Mouse (Mus musculus) kidney, embryonic 14.5 days (tissue): ENCODE measurements at regions not wholly inside any gene's neighbourhood (a gene's known extent, or its start where the extent isn't known, plus 50 kb on each side); places are given as distances from the start of the nearest gene placed in this dataset.
"Not testable (repeated sequence)": the region's sequence is repeated elsewhere in the genome, so short reads cannot be mapped to it uniquely, and the experiment has no call there.

Source experiments
- ATAC-seq: fragments of 200-750 bp; cut with Nextera tagmentation; 2 replicates; pipeline ENCODE4 v1.8.0; 2017; ENCODE audit warnings: moderate number of reproducible peaks, mild to moderate bottlenecking, moderate TSS enrichment, moderate library complexity; ENCODE audit not compliant: low FRiP score, low TSS enrichment
- H3K27ac ChIP-seq: fragments of 300-500 bp; sonication (generic); 2 replicates; pipeline ENCODE4 v1.5.1; 2014; ENCODE audit warnings: low read depth, mild to moderate bottlenecking, low read length, moderate library complexity, mixed read lengths
- H3K27me3 ChIP-seq: fragments of 300-500 bp; sonication (generic); 2 replicates; pipeline ENCODE4 v1.6.1; 2014; ENCODE audit warnings: mild to moderate bottlenecking, low read length; ENCODE audit not compliant: control insufficient read depth, insufficient read depth
- H3K36me3 ChIP-seq: fragments of 300-500 bp; sonication (generic); 2 replicates; pipeline ENCODE4 v1.6.1; 2014; ENCODE audit warnings: low read length, mixed read lengths; ENCODE audit not compliant: control insufficient read depth, insufficient read depth
- H3K4me1 ChIP-seq: fragments of 300-500 bp; sonication (generic); 2 replicates; pipeline ENCODE4 v1.6.1; 2014; ENCODE audit warnings: low read length, mixed read lengths; ENCODE audit not compliant: control insufficient read depth, insufficient read depth
- H3K4me2 ChIP-seq: fragments of 300-500 bp; sonication (generic); replicated peaks from 2 replicates; pipeline ENCODE4 v1.6.1; 2014; ENCODE audit warnings: low read depth, mild to moderate bottlenecking, low read length
- H3K4me3 ChIP-seq: fragments of 300-500 bp; sonication (generic); 2 replicates; pipeline ENCODE4 v1.5.1; 2014; ENCODE audit warnings: mild to moderate bottlenecking, low read length
- H3K9ac ChIP-seq: fragments of 300-500 bp; sonication (generic); 2 replicates; pipeline ENCODE4 v1.6.1; 2014; ENCODE audit warnings: low read depth, mild to moderate bottlenecking, low read length, moderate library complexity
- H3K9me3 ChIP-seq: fragments of 300-500 bp; sonication (generic); 2 replicates; pipeline ENCODE4 v1.6.1; 2016; ENCODE audit warnings: low read length; ENCODE audit not compliant: control insufficient read depth
- WGBS: fragments of 180-500 bp; shearing (Covaris S2); extraction: QIAGEN DNeasy Blood & Tissue Kit; methylation state at CpG from one replicate; pipeline ENCODE4 v1.1.7; 2014; 5-methylcytosine and 5-hydroxymethylcytosine counted together

DNA sequence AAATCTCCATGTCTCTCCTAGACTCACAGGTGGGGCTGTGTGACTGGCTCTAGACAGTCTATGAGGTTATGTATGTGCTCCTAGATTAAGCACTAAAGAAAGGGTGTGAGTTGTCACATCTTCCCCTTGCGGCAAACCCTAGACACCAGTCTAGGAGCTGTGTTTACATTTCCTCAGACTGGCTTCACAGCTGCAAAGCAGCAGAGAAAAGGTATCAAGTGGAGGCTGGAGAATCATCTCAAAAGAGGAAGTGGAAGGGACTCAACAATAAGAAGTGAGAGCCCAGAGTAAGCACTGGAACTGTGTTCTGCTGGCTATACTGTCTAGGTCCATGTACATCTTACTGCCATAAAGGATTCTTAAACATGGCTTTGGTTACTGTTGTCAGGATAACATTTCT, 68.1 kb upstream of the Cdk6 start:
- not testable (repeated sequence) for H3K4me1 ChIP-seq, H3K27ac ChIP-seq, ATAC-seq, H3K4me2 ChIP-seq, H3K4me3 ChIP-seq, H3K9ac ChIP-seq, H3K9me3 ChIP-seq, H3K27me3 ChIP-seq, H3K36me3 ChIP-seq
- 38% methylated on average over 1 of the region's 1 CpGs for WGBS

DNA sequence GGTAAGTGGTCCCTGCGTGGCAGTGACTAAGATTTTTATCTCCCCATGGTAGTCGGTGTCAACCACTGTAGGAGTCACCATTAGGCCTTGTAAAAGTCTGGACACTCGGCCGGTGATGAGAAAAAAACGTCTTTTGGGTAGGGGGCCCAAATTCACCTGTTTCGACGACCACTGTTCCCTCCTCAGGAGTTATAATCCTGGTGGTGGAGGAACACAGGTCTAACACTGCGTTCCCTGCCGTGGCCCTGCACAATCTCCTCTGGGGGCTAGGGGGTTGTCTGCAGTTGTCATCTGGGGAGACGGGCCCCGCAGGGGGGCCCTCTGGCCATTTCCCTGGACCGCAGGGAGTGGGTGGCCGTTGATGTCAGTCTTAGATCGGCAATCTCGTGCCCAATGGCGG, 64.0 kb upstream of the Cdk6 start:
- not testable (repeated sequence) for H3K4me3 ChIP-seq, H3K4me1 ChIP-seq, H3K27me3 ChIP-seq, H3K4me2 ChIP-seq, H3K27ac ChIP-seq, H3K9ac ChIP-seq, ATAC-seq, H3K9me3 ChIP-seq, H3K36me3 ChIP-seq
- WGBS = 92% methylated on average over 16 of the region's 16 CpGs

- H3K4me3 ChIP-seq, H3K36me3 ChIP-seq, H3K9ac ChIP-seq, H3K27me3 ChIP-seq, H3K4me1 ChIP-seq, H3K4me2 ChIP-seq, H3K9me3 ChIP-seq, ATAC-seq, H3K27ac ChIP-seq: not testable (repeated sequence)
- 82% methylated on average over 5 of the region's 5 CpGs for WGBS
Measured at GRCm38 (mm10) chr5:3278956-3279355, 62.3 kb upstream of the Cdk6 start.

- H3K4me1 ChIP-seq, H3K36me3 ChIP-seq, H3K27ac ChIP-seq, H3K4me2 ChIP-seq, H3K9ac ChIP-seq, H3K27me3 ChIP-seq, H3K9me3 ChIP-seq, H3K4me3 ChIP-seq, ATAC-seq: not testable (repeated sequence)
- 63% methylated on average over 8 of the region's 8 CpGs for WGBS
Measured at GRCm38 (mm10) chr5:3281911-3282506, 59.3 kb upstream of the Cdk6 start.

DNA sequence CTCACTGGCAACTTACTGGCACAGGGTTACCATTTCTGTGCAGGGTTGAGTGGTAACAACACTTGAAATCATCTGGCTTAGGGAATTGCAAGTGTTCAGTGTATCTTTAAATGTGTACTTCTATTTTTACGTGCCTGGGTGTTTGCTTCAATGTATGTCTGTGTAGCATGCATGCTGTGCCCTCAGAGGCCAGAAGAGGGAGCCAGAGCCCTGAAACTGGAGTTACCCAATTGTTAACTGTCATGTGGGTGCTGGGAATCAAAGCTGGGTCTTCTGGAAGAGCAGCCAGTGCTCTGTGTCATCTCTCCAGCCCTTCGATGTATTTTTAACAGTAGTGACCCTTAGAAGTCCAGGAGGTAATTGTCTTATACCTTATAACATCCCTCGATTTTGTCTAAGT, 58.2 kb upstream of the Cdk6 start:
- Histone ChIP-seq H3K27ac (no peak overlapping the region), H3K27me3 (no peaks in the 10 kb centered on the region), H3K9me3 (0 out of 2 replicates have a peak, but pooled peaks cover 3% of the 10 kb centered on the region), H3K4me2 (no peak overlapping the region), H3K9ac (no peak overlapping the region), H3K4me1 (no peaks in the 10 kb centered on the region), H3K4me3 (no peak overlapping the region), H3K36me3 (no peaks in the 10 kb centered on the region)
- WGBS = 93% methylated on average over 3 of the region's 3 CpGs
- ATAC-seq = no peak

DNA sequence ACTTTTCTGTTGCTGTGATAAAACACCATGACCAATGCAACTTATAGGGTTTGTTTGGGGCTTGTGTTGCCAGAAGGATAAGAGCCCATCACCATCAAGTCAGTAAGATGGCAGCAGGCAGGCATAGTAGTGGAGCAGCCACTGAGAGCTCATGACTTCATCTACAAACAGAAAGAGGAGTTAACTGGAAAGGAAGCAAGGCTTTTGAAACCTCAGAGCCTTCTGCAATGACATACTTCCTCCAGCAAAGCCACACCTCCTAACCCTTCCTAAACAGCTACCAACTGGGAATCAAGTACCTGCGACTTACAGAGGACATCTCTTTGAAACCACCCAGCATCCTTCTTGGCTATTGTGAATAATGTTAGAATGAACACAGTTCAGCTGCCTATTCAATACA, 57.0 kb upstream of the Cdk6 start:
- H3K9me3 ChIP-seq, H3K27ac ChIP-seq, H3K9ac ChIP-seq, H3K4me2 ChIP-seq, H3K4me1 ChIP-seq, H3K27me3 ChIP-seq, H3K36me3 ChIP-seq, ATAC-seq, H3K4me3 ChIP-seq: not testable (repeated sequence)
- WGBS = 93% methylated on average over 1 of the region's 1 CpGs

GRCm38 (mm10) chr5:3289991-3290417, 51.3 kb upstream of the Cdk6 start:
- not testable (repeated sequence) for H3K27ac ChIP-seq, ATAC-seq, H3K4me2 ChIP-seq, H3K36me3 ChIP-seq, H3K9ac ChIP-seq, H3K27me3 ChIP-seq, H3K9me3 ChIP-seq, H3K4me3 ChIP-seq, H3K4me1 ChIP-seq
- WGBS = 34% methylated on average over 8 of the region's 8 CpGs
